Mouse (Mus musculus) right cerebral cortex, postnatal 25 days (tissue): ENCODE results near the gene Uchl5.

Experiments
- DNase-seq: peaks from one replicate; pipeline ENCODE4 v3.0.0; 2022

The Uchl5 gene

DNA sequence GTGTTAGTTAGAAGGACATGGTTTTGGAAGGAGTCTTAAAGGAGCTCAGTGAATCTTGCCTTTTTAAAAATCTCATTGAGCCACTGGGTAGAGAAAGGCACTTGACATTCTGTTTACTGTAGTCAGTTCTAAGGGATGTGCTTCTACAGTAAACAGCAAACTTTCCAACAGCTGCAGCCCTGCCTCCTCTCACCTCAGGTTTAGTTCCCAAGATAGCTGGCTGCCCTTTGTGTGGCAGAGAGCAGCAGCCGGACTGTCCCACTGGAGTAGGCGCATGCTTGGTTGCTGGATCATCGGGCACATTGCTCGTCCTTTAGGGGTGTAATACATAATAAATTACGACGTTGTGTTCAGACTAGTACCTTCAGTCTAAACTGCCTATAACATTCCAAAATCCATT, 32.0 kb downstream of the Uchl5 start:
- DNase-seq, result no peak

- peak; percentile 53 for DNase-seq
Measured at GRCm38 (mm10) chr1:143813676-143814360, 36.7 kb downstream of the Uchl5 start.

DNA sequence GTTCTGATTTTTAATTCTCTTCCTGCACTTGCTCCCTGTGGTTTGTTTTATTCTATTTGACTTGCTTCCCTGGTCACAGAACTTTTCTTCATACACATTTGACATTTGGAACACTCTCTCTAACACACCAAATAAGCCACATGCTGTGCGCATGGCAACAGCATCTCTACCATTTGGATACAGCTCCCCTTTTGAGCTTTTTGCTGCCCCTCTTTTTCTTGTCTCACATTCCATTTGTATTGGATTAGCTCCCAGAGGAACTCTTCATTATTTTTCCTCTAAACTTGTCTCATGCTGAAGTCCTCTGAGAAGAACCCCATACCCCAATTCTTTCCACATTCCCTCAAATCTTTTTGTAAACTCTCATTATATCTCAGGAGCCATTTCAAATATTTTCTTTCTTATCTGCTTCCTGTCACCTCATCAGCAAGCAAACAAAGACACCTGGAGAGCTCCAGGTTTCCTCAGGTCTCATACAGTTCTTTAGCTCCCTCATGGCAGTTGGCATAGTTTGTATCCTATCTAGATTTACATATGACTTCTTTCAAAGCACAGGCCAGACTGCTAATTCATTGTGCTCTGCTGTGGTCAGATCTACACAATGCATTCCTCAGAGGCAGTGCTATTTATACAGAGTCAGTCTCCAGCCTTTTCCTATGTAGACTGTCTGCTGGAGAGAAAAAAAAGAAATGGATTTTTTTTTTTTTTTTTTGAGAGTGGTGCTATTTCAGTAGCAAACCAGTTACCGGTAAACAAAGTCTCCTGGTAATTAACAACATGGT, 43.2 kb downstream of the Uchl5 start:
- DNase-seq, result no peak

DNA sequence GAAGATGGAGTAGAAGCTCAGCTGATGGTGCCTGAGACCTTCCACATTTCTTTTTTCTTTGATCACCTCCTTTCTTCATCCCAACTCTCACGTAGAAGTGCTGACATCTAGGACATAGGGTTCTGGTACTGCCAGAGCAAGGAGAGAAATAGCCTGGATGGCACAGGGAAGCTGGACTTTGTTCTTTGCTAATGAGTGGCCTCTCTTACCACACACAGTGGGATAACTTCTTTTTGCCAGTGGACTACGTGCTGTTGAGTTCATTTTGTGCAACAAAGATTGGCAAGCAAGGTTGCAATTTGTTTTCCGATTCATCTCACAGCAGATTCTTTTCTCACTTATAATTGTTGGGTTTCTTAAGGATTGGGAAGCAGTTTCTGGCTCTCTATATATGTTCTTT, 45.6 kb downstream of the Uchl5 start:
- DNase-seq, result no peak

DNA sequence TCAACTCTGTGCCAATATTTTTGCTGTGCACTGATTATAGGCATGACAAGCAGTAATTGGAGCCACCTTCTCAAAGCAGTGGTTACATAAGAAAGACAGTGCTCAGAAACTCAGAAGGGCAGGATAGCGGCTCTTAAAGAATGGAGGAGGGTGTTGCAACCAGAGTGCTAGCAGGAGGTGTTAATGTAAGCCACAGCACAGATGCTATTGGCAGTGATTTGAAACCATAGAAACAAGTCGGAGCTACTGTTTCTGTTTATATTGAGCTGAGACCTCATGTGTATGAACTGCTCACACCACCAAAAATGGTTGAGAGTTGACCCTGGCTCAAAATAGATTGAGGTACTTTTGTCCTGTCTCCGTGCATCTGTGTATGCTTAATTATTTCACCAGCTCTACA, 53.6 kb downstream of the Uchl5 start:
- peak; percentile 34 for DNase-seq

GRCm38 (mm10) chr1:143836363-143837182, 59.5 kb downstream of the Uchl5 start:
- no peak for DNase-seq

DNA sequence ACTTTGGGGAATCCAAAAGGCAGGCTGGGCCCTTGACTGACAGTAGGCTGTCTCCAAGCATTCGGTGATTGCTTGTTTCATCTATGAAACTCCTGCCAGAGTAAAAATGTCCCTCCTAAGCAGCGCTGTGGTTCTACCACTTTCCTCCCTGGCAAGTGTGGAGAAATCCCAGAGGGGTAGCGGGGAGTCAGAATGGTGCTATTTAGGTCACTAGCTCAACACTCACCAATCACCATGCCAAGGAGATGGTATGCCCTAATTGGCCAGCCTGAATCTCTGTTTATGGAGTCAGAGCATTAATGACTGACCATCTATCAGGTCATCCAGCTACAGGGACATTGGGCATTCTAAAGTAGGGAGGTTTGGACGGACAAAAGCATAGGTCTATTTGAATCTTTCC, 60.6 kb downstream of the Uchl5 start:
- no peak for DNase-seq

DNA sequence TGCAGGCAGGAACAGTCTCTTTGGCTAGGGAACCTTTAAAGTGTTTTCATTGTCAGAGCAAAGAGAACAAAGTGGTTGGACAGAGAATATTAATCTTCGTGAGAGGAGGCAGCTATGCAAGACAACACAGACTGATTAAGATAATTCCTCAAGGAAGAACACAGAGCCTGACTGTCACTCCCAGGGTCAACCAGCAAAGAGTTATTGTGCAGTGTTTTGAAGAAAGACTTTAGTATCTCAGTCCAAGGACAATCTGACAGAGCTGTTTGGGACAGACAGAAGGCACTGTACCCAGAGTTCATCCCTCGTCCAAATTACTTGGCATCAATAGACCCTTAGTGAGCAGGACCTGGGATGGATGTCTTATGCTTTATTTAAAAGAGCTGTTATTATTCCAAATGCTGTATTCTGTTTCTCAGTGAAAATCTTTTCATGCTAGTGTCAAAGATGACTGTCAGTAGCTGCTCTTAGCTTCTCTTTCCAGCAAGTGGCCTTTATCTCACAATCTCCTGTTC, 61.9 kb downstream of the Uchl5 start:
- no peak for DNase-seq

GRCm38 (mm10) chr1:143852329-143852728, 75.3 kb downstream of the Uchl5 start:
- no peak for DNase-seq

- no peak for DNase-seq
Measured at GRCm38 (mm10) chr1:143852779-143853358, 75.8 kb downstream of the Uchl5 start.

- no peak for DNase-seq
Measured at GRCm38 (mm10) chr1:143853691-143854115, 76.6 kb downstream of the Uchl5 start.

DNA sequence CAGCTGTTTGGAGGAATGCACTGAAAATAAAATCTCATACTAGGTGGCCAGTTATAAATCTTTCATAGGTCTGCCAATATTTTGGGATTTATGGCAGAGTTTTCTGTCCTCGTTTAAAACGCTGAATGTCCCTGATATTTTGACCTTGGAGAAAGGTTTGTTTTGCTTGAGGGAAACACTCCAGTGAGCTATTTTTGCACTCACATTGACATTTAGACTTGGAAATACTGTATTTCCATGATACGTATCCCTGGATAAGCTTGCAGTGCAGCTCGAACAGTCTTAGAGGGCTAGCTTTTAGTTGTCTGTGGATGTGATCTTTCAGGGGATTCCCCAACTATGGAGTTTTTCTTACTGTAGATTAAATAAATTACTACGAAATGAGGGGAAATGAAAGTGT, 78.6 kb downstream of the Uchl5 start:
- no peak for DNase-seq
